Mouse (Mus musculus) natural killer cell, adult 2 months (primary cell): ENCODE measurements around the gene Cnga4.
"Not testable (repeated sequence)": the region's sequence is repeated elsewhere in the genome, so short reads cannot be mapped to it uniquely, and the experiment has no call there.

Experiments used
- DNase-seq, 2 experiments: peaks; one replicate each; pipeline ENCODE4 v3.0.0; 2022; ENCODE audit warnings: low spot score in 2 of 2

Gene Cnga4

GRCm38 (mm10) chr7:105414385-105414784, 10.0 kb downstream of the Cnga4 start:
- no peak for DNase-seq

DNA sequence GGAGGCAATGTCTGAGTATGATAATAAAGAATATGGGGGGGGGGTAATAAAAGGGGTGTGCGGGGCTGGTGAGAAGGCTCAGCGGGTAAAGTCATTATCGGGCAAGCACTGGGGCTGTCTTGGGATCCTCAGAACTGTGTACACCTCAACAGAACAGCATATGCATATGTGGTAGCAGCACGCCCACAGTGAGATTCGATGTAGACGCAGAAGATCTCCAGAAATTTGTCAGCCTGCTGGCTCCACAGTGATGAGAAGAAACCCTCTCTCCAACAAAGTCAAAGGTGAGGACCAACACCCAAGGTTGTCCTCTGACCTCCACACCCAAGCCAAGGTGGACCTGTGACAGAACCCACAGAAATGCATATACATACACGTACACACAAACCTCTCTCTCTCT, 12.2 kb downstream of the Cnga4 start:
- no peak for DNase-seq

DNA sequence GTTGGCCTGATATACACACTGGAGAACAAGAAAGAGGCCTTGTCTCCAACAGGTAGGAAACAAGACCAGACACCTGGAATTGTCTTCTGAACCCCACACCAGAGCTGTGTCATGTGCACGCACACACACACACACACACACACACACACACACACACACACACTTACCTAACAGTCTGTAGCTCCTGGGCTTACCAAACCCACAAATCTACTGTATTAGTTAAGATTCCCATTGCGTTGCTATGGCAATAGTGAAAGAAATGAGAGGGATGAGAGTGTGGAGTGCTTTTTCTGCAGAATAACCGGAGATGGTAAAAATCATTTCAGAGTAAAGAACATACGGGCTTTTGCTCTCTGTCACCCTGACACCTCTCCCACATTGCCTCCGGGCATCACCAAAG, 13.7 kb downstream of the Cnga4 start:
- DNase-seq, result no peak

DNA sequence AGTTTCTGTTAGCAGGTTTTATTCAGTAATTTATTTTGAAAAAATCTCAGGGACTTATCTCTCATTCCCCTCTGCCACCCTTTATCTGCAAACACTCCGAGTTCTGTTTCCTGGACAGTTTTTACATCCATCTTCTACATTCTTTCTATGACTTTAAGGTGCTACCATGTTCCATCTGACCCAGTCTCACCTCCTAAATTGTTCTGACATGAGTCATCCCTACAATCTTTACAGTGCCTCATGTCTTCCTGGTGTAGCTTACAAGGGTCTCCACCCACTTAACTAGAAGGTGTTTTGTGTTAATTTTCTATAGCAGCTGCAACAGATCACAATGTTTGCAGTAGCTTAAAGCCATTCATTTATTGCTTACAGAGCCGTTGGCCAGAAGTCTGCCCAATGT, 16.5 kb downstream of the Cnga4 start:
- no peak for DNase-seq

- no peak for DNase-seq
Measured at GRCm38 (mm10) chr7:105424368-105424767, 20.0 kb downstream of the Cnga4 start.

DNA sequence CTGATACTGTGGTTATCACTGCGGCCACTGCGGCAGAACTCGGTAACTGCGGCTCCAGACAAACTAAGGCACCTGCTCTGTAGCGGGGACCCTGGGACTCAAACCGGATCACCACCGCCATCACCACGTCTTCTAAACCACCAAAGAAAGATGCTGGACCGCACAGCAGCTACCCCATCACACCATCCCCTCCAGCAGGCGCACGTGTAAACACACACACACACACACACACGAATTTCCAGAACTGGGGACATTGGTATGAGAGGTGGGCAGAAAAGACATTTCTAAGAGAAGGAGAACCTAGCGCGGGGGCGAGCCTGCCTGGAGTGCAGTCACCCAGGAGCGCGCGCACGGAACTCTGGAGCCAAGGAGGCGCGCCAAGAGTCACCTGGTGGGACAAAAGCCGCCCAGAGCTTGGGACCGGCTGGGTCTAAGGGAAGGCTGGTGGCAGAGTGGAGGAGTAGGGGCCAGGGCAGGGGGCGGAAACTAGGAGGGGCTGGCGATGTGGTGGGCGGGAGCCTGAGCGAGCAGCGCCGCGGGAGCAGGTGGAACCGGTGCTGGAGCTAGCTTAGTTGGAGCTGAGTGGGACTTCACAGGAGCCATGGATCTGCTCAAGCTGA, 21.2 kb downstream of the Cnga4 start, which contains the start of gene Cckbr:
Gene Cckbr (plus strand): TSS at position 308 of the 620 bp plus-strand sequence.
- no peak for DNase-seq

GRCm38 (mm10) chr7:105426051-105426450, 21.7 kb downstream of the Cnga4 start:
- no peak for DNase-seq

DNA sequence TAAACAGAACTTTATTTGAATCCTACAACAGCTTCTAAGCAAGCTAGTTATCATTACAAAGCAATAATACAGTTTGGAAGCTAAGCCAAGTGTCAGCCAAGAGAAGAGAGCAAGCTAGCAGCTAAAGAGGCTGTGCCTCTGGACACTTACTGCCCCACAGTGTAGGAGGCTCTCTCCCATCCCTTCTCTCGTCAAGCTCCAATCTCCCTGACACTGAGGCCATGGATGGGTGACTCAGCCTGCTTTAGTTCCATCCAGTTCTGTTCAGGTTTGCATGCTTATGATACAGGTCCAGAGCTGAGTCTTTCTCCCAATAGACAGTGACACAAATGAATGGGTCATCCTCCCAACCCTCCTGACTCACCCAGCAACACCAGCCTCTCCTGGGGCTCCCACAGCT, 27.7 kb downstream of the Cnga4 start:
- DNase-seq, result no peak

- no peak for DNase-seq
Measured at GRCm38 (mm10) chr7:105433859-105434258, 29.5 kb downstream of the Cnga4 start.

DNA sequence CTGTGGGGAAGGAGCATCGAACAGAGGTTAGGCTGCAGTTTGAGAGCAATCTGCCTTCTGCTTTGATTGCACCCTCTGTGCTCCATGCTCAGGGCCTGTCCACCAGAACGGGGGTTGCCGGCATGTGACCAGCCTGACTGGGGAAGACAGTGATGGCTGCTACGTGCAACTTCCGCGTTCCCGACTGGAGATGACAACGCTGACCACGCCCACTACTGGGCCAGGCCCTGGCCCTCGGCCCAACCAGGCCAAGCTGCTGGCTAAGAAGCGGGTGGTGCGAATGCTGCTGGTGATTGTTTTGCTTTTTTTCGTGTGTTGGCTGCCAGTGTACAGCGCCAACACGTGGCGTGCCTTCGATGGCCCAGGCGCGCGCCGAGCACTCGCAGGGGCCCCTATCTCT, 30.4 kb downstream of the Cnga4 start:
- no peak for DNase-seq

DNA sequence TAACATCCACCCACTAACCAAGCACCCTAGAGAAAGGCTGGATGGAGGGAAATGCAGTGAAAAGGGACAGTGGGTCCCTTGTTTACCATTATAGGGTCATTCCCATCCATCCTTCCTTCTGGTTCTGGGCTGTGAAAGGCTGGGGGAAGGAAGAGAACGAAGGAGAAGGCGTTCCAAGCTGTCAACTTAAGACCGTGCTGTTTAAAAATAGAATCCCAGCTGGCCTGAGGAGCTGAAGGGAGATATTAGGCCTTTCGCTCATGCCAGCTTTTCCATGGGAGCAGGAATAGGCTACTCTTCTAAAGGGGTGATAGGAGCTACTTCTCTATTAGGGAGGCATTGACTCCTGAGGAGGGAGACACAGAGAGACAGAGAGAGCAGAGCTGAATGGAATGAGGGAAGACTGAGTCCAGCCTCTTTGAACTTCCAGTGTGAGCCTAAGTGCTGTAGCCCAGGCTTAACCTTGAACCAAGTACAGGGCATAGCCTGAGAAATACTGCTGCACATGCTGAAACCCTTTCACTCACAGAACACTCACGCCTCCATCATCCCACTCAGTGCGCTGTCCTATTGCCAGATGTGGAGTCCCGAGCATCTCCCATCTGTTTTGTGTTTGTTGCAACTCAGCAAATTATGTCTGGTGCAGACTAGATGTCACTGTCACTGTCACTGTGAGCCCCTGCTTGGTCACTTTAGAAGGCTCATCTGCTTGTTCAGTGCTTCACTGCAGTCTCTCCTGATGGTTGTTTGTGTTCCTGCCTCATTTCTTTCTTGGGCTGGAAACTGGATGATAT, 33.8 kb downstream of the Cnga4 start:
- DNase-seq, result no peak

DNA sequence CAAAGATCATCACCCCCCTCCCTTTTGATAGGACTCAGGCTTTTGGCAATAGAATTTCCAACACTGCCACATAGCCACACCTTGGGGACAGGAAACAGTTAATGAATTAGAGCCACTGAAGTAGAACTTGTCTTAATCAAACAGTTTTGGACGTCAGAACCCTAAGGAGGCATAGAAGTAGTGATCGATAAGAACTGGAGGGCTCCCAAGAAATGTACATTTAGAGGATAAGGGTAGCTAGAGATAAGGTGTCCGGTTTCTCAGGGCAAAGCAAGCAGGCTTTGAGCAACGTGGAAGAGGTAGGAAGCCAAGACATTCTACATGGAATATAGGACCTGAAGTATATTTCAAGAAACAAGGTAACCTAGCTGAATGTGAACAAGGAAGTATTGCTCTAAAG, 37.1 kb downstream of the Cnga4 start:
- DNase-seq, result no peak

DNA sequence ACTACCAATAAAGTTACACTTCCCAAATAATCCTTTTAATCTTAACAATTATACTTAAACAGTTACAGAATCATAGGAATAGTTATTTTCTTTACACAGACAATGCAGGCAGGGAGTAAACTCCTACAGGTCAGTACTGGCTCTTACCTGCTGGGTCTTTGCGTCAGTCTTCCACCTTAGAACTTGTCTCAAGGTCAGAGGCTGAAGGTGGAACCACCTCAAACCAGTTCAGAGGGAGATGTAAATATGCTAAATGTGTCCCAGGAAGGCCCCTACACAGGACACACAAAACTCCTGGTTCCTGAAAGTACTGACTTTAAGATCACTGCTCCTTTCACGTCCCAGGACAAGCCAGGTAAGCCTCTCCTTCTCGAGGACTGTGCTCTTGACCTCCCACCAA, 40.7 kb downstream of the Cnga4 start:
- DNase-seq, result no peak

- not testable (repeated sequence) for DNase-seq
Measured at GRCm38 (mm10) chr7:105453345-105453744, 49.0 kb downstream of the Cnga4 start.
